Mouse (Mus musculus): Measurements from ENCODE around the gene Mtif3. TPM values are rescaled to one million over a fixed set of nuclear protein-coding genes. Genes with fewer than 3 reads are reported as not detected.

Gene Mtif3
- polyA plus RNA-seq, 1 experiment, result 2.2 TPM

DNA sequence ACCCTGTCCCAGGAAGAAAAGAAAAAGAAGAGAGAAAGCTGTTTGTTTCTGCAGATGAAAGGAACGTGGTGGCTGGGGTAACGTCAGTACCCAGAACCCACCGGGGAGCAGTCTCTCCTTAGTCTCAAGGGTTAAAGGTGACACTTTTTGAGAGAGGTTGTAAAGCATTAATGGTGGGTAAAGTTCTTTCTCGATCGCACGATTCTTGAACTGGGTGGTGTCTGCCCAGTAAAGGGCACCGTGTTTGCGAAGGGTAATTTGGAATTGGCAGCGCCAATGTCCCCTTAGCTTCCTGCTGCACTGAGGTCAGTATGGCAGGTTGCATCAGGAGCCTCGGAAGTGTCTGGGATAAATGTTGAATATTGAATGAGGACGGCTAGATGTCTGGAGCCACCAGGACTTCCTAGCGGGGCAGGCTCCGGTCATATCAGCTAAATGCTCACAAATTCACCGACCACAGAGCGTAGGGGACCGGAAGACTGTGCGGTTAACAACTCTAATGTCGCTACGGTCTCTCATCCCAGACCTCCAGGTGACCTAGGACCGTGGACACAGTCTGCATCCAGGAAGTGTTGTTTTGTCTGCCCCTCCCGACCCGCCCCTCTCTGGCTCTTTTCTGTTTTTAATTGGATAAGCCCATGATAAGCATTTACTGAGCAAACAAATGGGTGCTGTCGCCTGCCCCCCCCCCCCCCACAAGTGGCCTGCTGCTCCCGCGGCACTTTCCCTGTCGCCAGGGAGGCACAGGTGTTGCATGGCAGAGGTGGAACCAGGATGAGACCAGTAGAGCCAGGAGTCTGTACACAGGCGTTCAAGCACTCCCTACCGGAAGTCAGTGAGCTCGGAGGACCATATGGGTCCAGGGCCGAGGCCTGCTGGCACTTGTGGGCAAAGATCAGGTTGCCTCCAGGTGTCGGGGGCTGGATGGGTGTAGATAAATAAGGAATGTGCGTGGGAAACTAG lies 25.8 kb downstream of the Mtif3 start:
- TF ChIP-seq GATA1 (IDR thresholded peaks at IDR 0.05; ENCODE audit: low read length), result no peak

DNA sequence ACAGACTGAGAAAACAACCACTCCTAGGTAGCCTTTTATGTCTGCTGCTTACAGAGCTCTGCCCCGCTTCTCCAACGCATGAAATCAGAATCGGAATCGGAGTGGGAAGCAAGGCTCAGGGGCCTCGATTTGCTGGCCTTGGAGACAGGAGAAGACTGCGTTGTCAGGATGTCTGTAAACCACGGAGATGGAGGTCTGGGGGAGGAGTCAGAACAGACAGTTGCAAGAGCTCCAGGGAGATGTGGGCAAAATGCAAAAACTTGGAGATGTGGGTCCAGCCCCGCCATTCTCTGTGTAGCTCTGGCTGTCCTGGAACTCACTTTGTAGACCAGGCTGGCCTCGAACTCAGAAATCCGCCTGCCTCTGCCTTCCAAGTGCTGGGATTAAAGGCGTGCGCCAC lies 30.1 kb downstream of the Mtif3 start:
- TF ChIP-seq GATA1 (IDR thresholded peaks at IDR 0.05; ENCODE audit: low read length), result no peak

DNA sequence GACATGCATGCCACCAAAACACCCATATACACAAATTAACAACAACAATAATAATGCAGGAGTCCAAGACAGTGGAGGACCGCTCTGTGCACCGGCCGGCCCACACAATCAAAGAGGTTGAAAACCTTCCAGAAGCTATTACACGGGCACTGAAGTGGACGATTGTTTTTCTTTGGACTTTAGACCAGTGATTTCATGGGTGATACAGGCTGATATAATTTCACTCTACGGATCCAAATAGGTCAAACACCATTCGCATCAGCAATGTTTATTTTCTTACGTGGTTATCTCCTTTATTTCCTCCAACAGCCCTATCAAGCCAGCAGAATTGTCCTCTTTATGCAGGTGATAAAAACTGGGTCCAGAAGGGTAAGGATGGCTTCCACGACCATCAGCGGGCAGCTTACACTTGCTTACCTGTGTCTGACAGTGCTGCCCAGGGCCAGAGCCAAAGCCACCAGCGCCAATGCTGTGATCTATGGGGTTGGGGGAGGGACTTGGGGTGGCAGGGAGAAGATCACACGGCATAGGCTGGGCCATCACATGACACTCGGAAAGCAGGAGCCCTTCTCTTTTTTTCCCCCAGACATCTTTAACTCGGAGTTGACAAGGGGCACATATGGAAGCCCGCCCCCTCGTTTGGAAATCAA lies 31.6 kb downstream of the Mtif3 start:
- TF ChIP-seq GATA1 (IDR thresholded peaks at IDR 0.05; ENCODE audit: low read length), result no peak

DNA sequence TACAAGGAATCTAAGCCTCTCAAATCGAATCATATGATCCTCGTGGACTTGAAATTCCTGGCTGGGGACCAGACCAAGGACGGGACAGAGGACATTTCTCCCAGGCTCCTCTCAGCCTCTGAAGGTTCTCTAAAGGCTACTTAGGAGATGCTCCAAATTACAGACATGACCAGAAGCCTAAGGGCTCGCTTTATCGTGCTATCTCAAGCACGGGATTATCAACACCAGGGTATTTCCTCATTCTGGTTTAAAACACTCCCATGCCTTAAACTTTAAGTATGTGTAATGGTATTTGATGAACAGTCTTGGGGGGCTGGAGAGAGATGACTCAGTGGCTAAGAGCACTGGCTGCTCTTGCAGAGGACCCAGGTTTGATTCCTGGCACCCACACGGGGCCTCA lies 32.2 kb downstream of the Mtif3 start:
- TF ChIP-seq GATA1 (IDR thresholded peaks at IDR 0.05; ENCODE audit: low read length), result no peak

DNA sequence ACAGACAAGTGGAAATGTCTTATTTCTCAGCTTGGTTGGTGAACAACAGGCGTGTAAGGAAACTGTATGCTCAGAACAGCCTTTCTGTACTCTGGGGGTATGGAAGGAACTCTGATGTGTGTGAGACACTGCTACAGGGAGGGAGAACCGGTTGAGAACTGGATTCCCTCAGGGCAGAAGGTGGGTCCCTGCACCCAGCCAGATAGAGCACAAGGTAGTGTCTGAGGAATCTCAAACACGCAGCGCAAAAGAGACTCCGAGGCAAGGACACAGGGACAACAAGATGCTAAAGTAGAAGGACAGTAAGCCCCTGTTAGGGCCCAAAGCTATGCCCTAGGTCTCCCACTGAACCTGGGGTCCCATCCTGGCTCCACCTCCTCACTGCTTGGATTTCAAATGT lies 36.9 kb downstream of the Mtif3 start:
- no peak for TF ChIP-seq GATA1 (IDR thresholded peaks at IDR 0.05; ENCODE audit: low read length)

DNA sequence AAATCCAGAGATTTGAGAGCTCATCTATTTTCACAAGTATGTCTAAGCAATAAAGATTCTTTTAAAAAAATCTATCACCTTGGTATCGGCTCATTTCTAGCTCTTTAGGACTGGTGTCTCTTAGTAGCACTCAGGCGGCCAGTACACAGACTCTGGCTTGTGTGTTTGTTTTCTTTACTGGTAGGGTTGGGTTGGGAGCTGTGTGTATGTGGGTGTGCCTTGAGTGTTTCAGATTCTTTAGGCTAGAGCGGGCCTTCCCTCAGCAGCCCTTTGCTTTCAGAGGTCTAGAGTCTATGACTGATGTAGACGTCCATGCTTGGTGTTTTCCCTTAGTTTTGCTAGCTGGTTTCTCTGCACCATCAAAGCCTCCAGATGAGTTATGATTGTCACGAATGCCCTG lies 40.1 kb downstream of the Mtif3 start:
- TF ChIP-seq GATA1 (IDR thresholded peaks at IDR 0.05; ENCODE audit: low read length), result no peak

DNA sequence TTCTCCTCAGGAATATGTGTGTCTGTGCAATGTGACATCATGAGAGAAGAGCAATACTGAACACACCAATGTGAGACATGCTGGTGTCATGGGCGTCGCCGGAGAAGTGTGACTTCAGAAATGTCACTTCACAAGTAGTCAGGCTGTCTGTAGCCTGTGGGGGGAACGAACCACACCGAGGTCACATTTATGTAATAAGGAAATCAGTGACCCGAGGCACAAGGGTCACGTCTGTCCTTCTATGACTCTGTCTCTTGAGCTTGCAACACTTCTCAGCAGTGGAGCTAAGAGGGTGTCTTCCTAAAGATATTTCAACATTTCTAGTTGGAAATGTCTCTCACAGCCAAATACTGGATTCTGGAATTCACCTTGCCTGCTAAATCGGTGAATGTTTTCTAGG lies 42.4 kb downstream of the Mtif3 start:
- TF ChIP-seq GATA1 (IDR thresholded peaks at IDR 0.05; ENCODE audit: low read length), result no peak

DNA sequence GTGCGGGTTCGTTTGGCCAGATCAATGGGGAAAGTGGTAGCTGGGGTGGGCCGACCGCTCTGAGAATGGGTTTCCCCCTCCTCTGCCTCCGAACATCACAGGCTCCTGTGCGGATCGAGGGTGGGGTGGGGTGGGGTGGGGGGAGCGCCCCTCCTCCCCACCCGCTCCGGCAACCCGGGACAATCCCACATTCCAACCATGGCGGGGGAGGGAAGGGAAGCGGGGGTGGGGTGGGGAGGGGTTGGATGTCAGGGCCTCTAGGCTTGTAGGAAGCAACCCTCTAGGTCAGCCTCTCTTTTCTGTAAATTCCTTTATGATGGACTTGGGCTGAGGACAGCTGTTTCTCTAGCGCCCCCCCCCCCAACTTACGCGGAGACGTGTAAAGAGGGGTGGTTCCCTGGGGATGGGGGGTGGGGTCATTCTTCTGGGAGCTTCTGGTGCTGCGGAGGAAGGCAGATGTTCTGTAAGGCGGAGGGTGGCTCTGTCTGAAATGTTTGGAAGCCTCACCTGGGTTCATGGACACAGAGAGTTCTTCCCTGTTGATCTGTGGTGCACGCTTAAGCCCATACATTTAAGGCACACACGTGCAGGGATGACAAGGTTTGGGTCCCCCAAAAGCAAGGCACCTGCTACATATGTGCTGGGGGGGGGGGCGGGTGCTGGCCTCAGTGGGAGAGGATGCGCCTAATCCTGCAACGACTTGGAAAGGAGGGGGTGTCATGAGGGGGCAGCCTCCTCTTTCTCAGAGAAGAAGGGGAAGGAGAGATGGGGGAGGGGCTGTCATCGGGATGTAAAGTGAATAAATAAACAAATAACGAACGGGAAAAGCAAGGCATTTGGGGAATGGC lies 43.1 kb downstream of the Mtif3 start:
- TF ChIP-seq GATA1 (IDR thresholded peaks at IDR 0.05; ENCODE audit: low read length), result no peak

DNA sequence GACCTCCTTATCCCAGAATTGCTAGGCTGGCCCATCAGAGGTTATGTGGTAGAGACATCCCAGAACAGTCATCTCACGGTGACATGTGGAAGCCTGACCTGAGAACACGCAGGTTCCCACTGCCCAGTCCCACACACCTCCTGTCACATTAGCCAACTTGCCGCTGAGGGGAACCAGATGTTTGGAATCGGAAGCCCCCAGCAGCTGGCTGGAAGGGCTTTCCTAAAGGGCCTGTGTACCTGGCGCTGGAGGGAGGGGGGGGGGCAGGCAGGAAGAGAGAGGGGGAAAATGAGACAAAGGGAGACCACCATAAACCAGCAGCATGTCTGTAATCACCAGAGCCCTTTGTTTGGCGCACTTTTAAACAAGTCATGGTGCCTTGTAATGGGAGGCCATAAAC lies 43.7 kb downstream of the Mtif3 start:
- no peak for TF ChIP-seq GATA1 (IDR thresholded peaks at IDR 0.05; ENCODE audit: low read length)

DNA sequence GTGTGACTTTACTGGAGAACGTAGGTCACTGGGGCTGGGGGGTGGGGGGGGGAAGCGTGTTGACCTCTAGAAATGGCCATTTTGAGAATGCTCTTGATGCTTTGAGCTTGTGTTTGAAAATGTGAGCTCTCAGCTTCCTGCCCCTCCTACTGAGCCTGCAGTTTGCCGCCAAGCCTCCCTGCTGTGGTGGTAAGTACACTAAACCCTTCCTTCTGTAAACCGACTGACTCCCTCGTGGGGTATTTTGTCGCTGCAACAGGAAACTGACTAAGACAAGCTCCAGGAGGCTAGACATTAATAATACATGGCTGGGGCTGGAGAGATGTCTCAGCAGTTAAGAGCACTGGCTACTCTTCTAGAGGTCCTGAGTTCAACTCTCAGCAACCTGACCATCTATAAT lies 46.8 kb downstream of the Mtif3 start:
- no peak for TF ChIP-seq GATA1 (IDR thresholded peaks at IDR 0.05; ENCODE audit: low read length)

DNA sequence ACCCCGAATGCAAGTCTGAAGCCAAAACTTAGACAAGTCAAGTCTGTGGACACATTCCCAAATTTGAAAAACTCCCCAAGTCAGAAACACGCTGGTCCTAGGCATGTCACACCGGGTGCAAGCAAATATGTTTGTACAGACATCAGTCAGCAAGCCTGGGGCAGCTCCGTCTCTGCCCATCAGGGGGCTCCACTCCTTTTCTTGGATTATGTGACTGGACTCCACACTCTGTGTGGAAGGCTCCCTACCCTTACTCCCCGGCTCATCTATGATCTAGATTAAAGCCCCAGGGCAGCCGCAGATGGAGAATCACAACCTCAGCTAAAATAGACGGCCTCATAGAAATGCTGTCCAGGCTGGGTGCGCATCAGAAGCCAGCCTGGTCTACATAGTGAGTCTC lies 47.3 kb downstream of the Mtif3 start:
- no peak for TF ChIP-seq GATA1 (IDR thresholded peaks at IDR 0.05; ENCODE audit: low read length)

DNA sequence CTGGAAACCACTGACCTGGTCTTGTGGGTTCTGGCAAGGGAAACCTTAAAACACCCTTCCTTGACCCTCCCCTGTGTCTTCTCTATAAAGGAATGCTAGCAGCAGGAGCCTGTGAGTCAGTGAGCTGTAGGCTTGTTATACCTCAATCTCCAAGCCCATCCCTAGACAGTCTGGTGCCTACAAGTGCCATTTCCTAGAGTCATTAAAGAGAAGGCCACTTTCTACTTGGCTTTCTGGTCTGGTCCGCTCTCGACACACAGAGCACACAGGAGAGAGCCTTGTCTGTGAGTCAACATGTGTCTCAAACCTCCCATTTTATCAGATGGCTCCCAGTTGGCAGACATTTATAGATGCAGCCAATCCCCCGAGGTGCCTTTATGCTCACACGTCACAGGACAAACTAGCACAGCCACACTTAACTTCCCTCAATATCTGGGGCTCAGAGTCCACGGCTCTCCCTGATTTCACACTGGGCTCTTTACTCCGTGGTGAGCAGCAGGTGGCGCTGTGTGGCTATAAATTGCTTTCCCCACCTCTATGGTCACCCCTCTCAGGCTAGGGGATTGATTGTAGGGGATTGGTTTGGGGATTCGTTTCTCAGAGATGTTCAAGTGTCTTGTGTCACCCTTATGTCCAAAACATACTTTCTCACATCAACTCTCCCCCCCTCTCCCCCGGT lies 49.4 kb downstream of the Mtif3 start:
- TF ChIP-seq GATA1 (IDR thresholded peaks at IDR 0.05; ENCODE audit: low read length), result no peak

DNA sequence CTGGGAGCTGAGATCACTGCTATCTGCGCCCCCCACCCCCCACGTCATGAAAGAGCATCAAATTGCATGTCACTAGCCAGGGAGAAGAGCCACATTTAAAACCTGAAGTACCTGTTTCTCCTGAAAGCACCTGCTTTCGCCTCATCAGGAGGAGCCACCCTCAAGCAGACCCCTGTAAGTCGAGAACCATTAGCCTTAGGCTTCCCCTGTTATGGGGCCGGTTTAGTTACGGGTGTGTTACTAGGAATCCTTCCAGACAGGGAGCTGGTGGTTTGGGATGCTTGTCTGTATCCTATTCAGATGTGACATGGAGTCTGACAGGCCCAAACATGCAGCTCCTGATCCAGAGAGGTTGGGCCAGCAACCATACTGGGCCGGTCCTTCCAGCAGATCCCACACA lies 50.2 kb downstream of the Mtif3 start:
- TF ChIP-seq GATA1 (IDR thresholded peaks at IDR 0.05; ENCODE audit: low read length), result no peak

DNA sequence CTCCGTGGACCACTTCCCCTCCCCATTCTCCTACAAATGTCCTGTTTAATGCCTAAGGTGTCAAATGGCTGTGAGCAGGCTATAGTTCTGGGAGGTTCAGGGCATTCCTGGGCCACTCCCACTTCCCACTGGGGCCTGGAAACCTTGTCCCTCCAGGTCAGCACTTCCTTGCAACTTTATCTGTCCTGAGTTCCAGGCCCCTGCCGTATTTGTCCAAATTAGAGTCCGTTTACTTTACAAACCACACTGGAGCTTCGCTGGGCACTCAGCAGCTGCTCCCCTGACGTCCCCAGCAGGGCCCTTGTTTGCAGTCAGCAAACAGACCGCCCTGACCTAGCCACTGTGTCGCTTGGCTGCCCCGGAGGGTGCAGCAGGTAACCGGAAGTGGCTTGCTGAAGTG lies 51.4 kb downstream of the Mtif3 start:
- no peak for TF ChIP-seq GATA1 (IDR thresholded peaks at IDR 0.05; ENCODE audit: low read length)

DNA sequence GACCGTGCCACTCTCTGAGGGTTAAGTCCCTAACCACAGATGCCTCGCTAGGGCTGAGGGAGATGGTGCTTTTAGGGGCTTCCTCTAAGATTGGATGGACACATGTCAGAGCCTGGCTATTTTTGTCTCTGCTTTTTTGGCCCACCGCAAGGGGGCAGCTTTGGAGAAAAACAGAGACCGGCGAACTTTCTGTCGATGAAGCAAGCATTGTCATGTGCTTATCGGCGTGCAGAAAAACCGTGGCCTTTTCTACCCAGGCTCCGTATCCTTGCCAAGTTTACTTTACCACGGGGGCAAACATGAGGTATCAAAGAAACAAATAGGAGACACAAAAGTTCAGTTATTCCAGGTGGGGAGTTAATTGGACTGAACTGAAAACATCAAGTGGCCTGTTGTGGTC lies 55.0 kb downstream of the Mtif3 start:
- TF ChIP-seq GATA1 (IDR thresholded peaks at IDR 0.05; ENCODE audit: low read length), result no peak
